Mouse (Mus musculus) brain, adult 2 months (tissue): ENCODE measurements around the gene Polq.
"Not testable (repeated sequence)": the region's sequence is repeated elsewhere in the genome, so short reads cannot be mapped to it uniquely, and the experiment has no call there.

Experiments
- DNase-seq: peaks from one replicate; pipeline ENCODE4 v3.0.0; 2011; ENCODE audit warnings: low read depth, low spot score

The Polq gene

DNA sequence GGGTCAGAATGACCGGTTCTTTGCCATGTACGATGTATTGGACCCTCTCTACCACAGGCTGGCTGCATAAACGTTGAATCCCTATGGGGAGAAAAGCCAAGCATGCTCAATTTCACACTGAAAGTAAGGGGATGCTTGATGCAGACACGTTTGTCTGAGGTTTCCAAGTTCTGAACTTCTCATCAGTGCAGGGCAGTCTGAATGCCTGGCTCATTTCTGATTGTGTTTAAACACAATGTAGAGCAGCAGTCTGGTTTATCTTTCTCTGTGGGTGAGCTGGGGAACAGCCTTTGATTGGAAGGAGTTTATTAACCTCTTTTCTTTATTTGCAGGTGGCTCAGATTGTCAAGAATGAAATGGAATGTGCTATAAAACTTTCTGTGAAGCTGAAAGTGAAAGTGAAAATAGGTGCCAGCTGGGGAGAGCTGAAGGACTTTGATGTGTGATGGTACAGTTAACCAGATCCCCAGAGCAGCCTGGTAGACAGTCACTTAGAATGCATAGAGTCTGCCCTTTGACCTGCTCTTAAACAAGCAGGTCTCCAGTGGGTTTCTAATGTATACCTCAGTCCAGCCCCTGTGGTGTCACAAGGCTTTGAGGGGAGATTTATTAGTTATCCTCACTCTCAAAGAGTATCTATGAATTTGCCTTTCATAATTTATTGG lies 82.7 kb downstream of the Polq start:
- DNase-seq, result no peak

GRCm38 (mm10) chr16:37108763-37109162 lies 97.2 kb downstream of the Polq start:
- peak; percentile 34 for DNase-seq

DNA sequence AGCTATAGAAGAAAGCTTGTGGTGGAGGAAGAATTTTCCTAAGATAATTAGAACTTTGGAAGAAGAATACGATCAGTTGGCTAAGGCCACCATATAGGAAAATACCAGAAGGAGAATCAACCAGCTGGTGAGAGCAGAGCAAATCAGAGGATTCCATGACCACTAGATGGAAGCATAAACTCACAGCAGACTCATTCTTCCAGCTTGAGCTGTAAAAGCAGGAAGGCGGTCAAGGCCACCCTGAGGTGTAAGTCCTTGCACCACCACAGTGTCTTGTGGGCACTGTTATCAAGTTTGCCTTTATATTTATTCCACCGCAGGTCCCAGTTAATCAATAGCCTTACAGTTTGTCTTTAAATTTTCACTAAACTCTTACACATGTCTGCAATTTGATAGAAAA lies 97.7 kb downstream of the Polq start:
- peak; percentile 92 for DNase-seq

DNA sequence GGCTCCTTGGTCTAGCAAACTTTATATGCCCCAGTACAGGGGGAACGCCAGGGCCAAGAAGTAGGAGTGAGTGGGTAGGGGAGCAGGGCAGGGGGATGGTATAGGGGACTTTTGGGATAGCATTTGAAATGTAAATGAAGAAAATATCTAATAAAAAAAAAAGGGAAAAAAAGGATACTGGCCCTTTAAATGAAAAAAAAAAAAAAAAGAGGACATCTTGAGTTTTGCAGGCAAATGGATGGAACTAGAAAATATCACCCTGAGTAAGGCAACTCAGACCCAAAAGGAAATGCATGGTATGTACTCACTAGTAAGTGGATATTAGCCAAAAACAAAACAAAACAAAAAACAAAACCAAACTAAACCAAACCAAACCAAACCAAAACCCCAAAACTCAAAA lies 113.6 kb downstream of the Polq start:
- not testable (repeated sequence) for DNase-seq
